Mouse (Mus musculus) hindbrain, embryonic 14.5 days (tissue): ENCODE data around the gene Dhx38. TPM values are rescaled to one million over a fixed set of nuclear protein-coding genes. Genes with fewer than 3 reads are reported as not detected.

Experiments
- ATAC-seq: fragments of 200-750 bp; cut with Nextera tagmentation; 2 replicates; pipeline ENCODE4 v1.8.0; 2017; ENCODE audit warnings: moderate number of reproducible peaks, mild to moderate bottlenecking, moderate TSS enrichment, moderate library complexity; ENCODE audit not compliant: low FRiP score
- DNase-seq: peaks from one replicate; pipeline ENCODE4 v3.0.0-alpha.2; 2015; ENCODE audit warnings: low spot score
- H3K27ac ChIP-seq: fragments of 300-500 bp; sonication (generic); 2 replicates; pipeline ENCODE4 v1.5.1; 2014; ENCODE audit warnings: mild to moderate bottlenecking, moderate library complexity
- H3K27me3 ChIP-seq: fragments of 300-500 bp; sonication (generic); 2 replicates; pipeline ENCODE4 v1.6.1; 2014; ENCODE audit warnings: mild to moderate bottlenecking, low read length, mixed read lengths; ENCODE audit not compliant: control insufficient read depth, insufficient read depth
- H3K36me3 ChIP-seq: fragments of 300-500 bp; sonication (generic); replicated peaks from 2 replicates; pipeline ENCODE4 v1.6.1; 2014; ENCODE audit not compliant: control insufficient read depth, insufficient read depth
- H3K4me1 ChIP-seq: fragments of 300-500 bp; sonication (generic); replicated peaks from 2 replicates; pipeline ENCODE4 v1.6.1; 2014; ENCODE audit warnings: antibody characterized with exemption, low read length, mixed read lengths; ENCODE audit not compliant: control insufficient read depth, insufficient read depth
- H3K4me2 ChIP-seq: fragments of 300-500 bp; sonication (generic); replicated peaks from 2 replicates; pipeline ENCODE4 v1.6.1; 2014; ENCODE audit warnings: mild to moderate bottlenecking, moderate library complexity
- H3K4me3 ChIP-seq: fragments of 300-500 bp; sonication (generic); replicated peaks from 2 replicates; pipeline ENCODE4 v1.5.1; 2014; ENCODE audit warnings: mild to moderate bottlenecking, low read length
- H3K9ac ChIP-seq: fragments of 300-500 bp; sonication (generic); 2 replicates; pipeline ENCODE4 v1.6.1; 2014
- H3K9me3 ChIP-seq: fragments of 300-500 bp; sonication (generic); 2 replicates; pipeline ENCODE4 v1.6.1; 2016; ENCODE audit warnings: low read length; ENCODE audit not compliant: control insufficient read depth
- WGBS: fragments of 180-500 bp; shearing (Covaris S2); extraction: QIAGEN DNeasy Blood & Tissue Kit; methylation state at CpG from one replicate; pipeline ENCODE4 v1.1.7; 2014; 5-methylcytosine and 5-hydroxymethylcytosine counted together
- polyA plus RNA-seq: library from polyadenylated mRNA; unstranded; fragments of >200 nt; fragmentation: Nextera tagmentation; extraction: Ambion mirVana; gene quantifications from 2 replicates; pipeline ENCODE4 v1.2.1, GENCODE M21; 2014

Dhx38 gene
- polyA plus RNA-seq, 1 experiment from 2014 or later = 12.7 TPM

- Histone ChIP-seq H3K27me3 (no peaks in the 10 kb centered on the region), H3K4me3 (no peak overlapping the region), H3K36me3 (no peaks in the 10 kb centered on the region), H3K4me1 (no peaks in the 10 kb centered on the region), H3K9me3 (no peaks in the 10 kb centered on the region), H3K4me2 (no peak overlapping the region), H3K9ac (no peak overlapping the region), H3K27ac (no peak overlapping the region)
- DNase-seq = no peak
- ATAC-seq = no peak
- 91% methylated on average over 5 of the region's 5 CpGs for WGBS
These were observed 60.1 kb downstream of the Dhx38 start for GRCm38 (mm10) chr8:109505560-109505959.

DNA sequence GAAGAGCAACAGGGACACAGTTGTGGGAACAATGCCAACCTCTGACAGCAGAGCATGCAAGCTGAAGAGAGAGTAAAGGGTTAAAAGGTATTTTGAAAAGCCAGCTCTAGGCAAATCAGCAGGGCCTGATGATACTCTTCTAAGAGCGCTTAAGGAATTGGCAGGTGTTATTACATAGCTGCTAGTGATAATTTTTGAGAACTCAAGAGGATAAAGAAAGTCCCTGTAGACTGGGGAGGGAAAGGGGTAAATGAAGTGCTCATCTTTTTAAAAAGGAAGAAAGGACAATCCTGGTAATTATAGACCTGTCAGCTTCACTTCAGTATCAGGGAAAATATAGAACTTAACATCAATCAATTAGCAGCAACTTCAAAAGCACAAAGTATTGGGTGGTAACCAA lies 62.1 kb downstream of the Dhx38 start:
- Histone ChIP-seq H3K4me1 (no peaks in the 10 kb centered on the region), H3K27me3 (no peaks in the 10 kb centered on the region), H3K9me3 (no peaks in the 10 kb centered on the region), H3K27ac (no peak overlapping the region), H3K9ac (no peak overlapping the region), H3K4me2 (no peak overlapping the region), H3K36me3 (no peaks in the 10 kb centered on the region), H3K4me3 (no peak overlapping the region)
- DNase-seq (no peak), ATAC-seq (no peak)
- 70% methylated on average over 1 of the region's 1 CpGs for WGBS

DNA sequence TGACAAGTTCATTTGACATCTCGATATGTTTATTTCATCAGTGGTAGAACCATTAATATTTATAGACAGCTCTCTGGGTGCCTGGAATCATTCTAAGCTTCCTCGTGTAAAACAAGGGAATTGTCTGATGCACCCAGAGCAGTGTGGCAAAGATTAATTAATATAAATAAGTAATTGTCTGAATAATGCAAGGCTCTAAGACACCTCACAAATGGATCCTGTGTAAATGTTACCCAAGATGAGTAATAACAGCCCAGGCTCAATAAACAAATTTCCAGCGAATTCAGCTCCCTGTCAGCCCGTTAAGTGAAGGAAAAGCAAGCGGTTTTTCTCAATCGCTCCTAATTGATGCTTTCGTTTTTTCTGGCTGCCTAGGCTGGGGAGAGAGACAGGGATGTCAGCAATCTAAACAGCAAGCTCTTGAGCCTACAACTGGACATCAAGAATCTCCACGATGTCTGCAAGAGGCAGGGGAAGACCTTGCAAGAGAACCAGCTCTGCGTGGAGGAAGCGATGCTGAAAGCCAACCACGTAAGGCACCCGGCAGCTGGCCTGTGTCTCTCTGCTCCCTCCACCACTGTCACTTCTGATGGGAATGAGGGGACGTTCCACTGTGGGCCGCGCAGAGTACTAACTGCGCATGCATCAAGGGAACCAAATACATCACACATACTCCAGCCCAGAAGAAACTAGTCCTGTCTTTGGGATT lies 66.5 kb downstream of the Dhx38 start:
- DNase-seq = no peak
- no peaks in the 10 kb centered on the region for H3K9me3 ChIP-seq
- no peak overlapping the region for H3K27ac ChIP-seq
- H3K9ac ChIP-seq = no peak overlapping the region
- no peak overlapping the region for H3K4me3 ChIP-seq
- no peaks in the 10 kb centered on the region for H3K4me1 ChIP-seq
- H3K36me3 ChIP-seq = no peaks in the 10 kb centered on the region
- 81% methylated on average over 16 of the region's 16 CpGs for WGBS
- H3K27me3 ChIP-seq = no peaks in the 10 kb centered on the region
- H3K4me2 ChIP-seq = no peak overlapping the region
- ATAC-seq = no peak

Other genes with a start within 250 kb of the Dhx38 start
- 3.2 TPM in 2 replicates for gene Pmfbp1, start 71.8 kb downstream of the Dhx38 start, polyA plus RNA-seq
- 28.2 and 31.2 TPM in 2 replicates for gene Txnl4b, start within 50 bp of the Dhx38 start, polyA plus RNA-seq
- 0.40 and 0.43 TPM in 2 replicates for gene Hp, start 13.3 kb upstream of the Dhx38 start, polyA plus RNA-seq
- 29.5 and 31.4 TPM in 2 replicates for gene Dhodh, start 42.8 kb upstream of the Dhx38 start, polyA plus RNA-seq
- gene Pkd1l3, start 48.7 kb upstream of the Dhx38 start, polyA plus RNA-seq = 0.13 and 0.23 TPM in 2 replicates
- 154 and 164 TPM in 2 replicates for gene Ist1, start 127.4 kb upstream of the Dhx38 start, polyA plus RNA-seq
- 71.4 and 75.8 TPM in 2 replicates for gene Zfp821, start 139.7 kb upstream of the Dhx38 start, polyA plus RNA-seq
- 4.6 TPM in 2 replicates for gene Atxn1l, start 171.9 kb upstream of the Dhx38 start, polyA plus RNA-seq
- 39.1 and 46.5 TPM in 2 replicates for gene Ap1g1, start 212.7 kb upstream of the Dhx38 start, polyA plus RNA-seq